Mouse (Mus musculus): Measurements from ENCODE around the gene Ipo4.

GRCm38 (mm10) chr14:55598521-55599390 lies 37.0 kb downstream of the Ipo4 start:
- TF ChIP-seq GATA1 (IDR thresholded peaks at IDR 0.05; ENCODE audit: borderline replicate concordance, low read length): no peak
- no peak for TF ChIP-seq FLI1 (IDR thresholded peaks at IDR 0.05; ENCODE audit: low read length)

All from megakaryocyte, embryonic 14.5 days (primary cell).